Mouse (Mus musculus): Measurements from ENCODE around the gene Cd248. TPM values are rescaled to one million over a fixed set of nuclear protein-coding genes. Genes with fewer than 3 reads are reported as not detected.
A peak's percentile ranks its signal among the peaks of the same experiment; 100 is the strongest.
"Not testable (repeated sequence)": the region's sequence is repeated elsewhere in the genome, so short reads cannot be mapped to it uniquely, and the experiment has no call there.

The Cd248 gene
- polyA plus RNA-seq, 1 experiment = 24.4 TPM

DNA sequence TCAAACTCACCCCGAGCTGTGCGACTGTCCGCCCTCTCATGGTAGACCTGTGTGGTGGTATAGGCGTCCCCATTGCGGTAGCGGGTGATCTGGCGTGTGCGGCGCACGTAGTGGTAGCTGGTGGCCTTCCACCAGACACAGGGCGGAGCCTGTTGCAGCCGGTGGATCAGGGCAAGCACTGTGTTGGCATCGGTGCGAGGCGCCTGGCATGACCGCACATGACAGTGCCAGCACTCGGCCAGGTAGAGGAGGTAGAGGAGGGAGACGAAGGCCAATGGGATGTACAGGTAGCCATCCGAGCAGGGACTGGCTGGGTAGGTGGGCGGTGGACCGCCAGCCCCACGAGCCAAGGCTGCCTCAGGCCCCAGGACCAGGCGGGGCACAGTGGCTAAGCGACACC is 14.7 kb downstream of the Cd248 start:
- H3K4me3 ChIP-seq (ENCODE audit: insufficient read depth, low read depth, low read length) = no peak overlapping the region
- peaks cover 5% of the 10 kb centered on the region; the same call in 1 of the 2 replicates for H3K4me1 ChIP-seq (ENCODE audit: control insufficient read depth, insufficient read depth, insufficient read length, low read length)
- no peak overlapping the region for H3K27ac ChIP-seq (replicated peaks; ENCODE audit: low read depth, low read length)

DNA sequence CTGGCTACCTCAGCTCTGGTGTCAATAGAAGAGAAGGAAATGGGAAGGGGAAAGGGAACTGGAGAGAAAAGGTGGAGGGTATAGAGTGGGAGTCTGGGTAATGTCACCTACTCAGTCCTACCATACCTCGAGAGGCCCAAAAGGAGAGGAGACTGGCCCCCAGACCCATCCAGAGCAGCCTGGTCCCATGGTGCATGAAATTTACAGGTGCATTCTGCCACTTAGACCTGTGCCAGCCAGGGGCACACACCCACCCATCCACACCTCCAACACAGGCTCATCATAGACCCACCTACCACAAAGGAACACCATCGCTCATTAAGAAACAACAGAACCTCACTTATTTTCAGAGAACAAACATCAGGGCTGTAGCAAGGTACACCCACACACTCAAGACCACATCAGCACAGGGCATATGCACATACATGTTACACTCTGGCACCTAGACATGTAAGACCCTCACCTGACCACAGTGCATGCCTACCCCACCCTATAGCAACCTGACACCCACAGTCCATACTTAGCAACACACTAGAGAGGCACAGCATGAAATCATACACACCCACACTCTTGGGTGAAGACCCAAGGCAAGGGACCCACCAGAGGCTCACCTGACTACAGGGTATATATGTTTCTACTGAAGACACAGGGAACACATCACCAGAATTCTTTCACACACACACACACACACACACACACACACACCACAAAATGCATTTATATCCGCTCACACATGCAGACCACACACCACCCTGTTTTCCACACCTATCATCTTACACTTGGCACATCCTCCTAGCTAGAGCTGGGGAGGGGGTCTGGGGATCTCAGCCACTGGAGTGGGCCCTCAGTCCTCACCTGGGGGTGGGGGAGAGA is 16.3 kb downstream of the Cd248 start:
- 0 out of 2 replicates have a peak overlapping the region, but pooled peaks have one; percentile 56 for H3K4me3 ChIP-seq (ENCODE audit: insufficient read depth, low read depth, low read length)
- H3K27ac ChIP-seq (replicated peaks; ENCODE audit: low read depth, low read length) = no peak overlapping the region
- peaks cover 6% of the 10 kb centered on the region; the same call in 1 of the 2 replicates for H3K4me1 ChIP-seq (ENCODE audit: control insufficient read depth, insufficient read depth, insufficient read length, low read length)

DNA sequence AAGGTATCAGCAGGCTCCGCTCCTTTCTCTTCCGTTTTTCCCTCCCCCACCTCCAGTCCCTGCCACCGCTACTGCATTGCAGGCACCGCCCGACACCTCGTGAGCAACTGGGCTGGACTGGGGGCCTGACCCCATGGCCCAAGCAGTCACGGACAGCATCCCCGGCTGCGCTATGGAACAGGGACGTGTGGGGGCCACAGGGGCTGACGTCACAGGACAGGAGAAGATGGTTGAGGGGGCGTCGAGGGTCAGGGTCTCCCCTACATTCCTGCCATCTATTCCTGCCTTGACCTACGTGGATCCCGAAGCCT is 16.9 kb downstream of the Cd248 start:
- Histone ChIP-seq H3K4me1 (ENCODE audit: control insufficient read depth, insufficient read depth, insufficient read length, low read length) (peaks cover 6% of the 10 kb centered on the region; the same call in 1 of the 2 replicates), H3K4me3 (ENCODE audit: insufficient read depth, low read depth, low read length) (peak overlapping the region; percentile 56), H3K27ac (replicated peaks; ENCODE audit: low read depth, low read length) (no peak overlapping the region)

DNA sequence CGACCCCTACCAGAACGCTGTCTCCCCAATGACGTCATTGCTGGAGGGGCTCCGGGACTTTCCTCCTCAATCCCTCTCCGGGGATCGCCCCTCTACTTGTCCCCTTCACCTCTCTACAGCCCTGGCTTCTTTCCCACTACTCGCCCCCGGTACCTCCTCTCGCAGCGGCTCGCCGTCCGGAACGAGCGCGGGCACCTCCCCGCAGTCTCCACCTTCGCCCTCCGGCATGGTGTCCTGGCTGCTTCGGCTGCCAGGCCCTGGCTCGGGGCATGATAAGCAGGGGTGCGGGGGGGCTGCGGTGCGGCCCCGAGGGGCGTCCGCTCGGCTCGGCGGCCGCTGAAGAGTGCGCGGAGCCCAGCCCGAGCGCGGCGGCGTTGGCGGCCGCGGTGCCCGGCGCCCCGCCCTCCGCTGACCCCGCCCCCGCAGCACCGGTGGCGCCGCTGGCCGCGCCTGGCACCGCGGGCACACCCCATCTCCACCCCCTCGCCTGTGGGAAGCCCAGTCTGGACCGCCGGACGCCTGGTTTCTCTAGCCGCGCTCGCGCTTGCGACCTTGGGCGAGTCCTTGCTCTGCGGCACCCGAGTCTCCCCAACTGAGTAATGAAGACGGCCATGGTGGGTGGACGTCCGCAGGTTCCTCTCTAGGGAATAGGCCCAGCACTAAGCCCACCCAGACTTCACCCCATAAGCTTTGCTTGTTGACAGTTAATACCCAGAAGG is 17.4 kb downstream of the Cd248 start, which contains the start of gene Tmem151a:
Gene Tmem151a (minus strand): TSS at position 387 of the 719 bp plus-strand sequence.
- Histone ChIP-seq H3K27ac (replicated peaks; ENCODE audit: low read depth, low read length) (no peak within 1 kb of the TSS), H3K4me3 (ENCODE audit: insufficient read depth, low read depth, low read length) (peak within 1 kb of the TSS; percentile 56), H3K4me1 (ENCODE audit: control insufficient read depth, insufficient read depth, insufficient read length, low read length) (peaks cover 6% of the 10 kb centered on the region; the same call in 1 of the 2 replicates)

DNA sequence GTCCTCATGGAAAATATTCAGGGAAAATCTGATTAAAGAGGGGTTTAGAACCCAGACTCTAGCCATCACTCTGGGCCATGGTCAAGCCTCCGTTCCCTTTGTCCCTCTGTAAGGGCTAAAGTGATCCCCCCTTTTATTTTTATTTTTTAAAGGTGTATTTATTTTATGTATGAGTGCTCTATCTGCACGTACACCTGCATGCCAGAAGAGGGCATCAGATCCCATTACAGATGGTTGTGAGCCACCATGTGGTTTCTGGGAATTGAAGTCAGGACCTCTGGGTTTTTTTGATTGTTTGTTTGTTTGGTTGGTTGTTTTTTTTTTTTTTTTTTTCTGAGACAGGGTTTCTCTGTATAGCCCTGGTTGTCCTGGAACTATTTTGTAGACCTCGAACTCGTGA is 18.7 kb downstream of the Cd248 start:
- H3K4me1 ChIP-seq (ENCODE audit: control insufficient read depth, insufficient read depth, insufficient read length, low read length); H3K4me3 ChIP-seq (ENCODE audit: insufficient read depth, low read depth, low read length); H3K27ac ChIP-seq (replicated peaks; ENCODE audit: low read depth, low read length): not testable (repeated sequence)

DNA sequence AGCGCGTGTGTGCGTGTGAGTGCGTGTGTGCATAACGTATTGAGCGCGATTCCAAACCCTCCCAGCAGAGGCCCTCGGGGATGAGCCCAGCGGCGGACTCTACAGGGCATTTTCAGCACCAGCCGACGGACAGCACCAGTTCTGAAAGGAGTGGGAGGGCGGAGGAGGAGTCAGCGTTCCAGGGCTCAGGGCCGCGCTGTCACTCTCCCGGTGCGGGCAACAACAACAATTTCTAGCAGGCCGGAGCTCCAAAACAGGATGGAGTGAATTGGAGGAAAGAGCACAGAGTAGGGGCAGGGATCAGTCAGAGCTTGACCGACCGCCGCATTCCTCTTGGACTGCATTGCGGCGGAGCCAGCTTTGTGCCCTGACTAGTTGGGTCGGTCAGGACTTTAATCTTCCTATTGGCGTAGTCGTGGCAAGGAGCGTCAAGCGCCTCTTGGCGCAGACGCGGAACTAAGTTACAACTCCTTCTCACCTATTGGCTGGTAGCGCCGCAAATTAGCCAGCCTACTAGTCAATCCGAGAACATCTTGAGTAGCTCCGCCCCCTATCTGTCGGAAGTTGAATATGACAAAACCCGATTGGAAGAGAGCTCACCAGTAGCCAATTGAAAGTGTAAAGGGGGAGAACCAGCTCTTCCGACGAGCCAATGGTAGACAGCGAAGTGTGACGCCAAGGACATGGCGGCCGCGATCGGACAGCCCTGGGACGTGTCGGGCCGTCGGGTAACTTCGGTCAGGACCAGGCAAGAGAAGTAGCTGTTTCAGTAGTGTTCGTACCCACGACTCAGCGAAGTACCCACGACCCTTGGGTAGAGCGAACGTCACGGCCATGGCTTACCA is 20.2 kb downstream of the Cd248 start, which contains the start of gene Yif1a:
Gene Yif1a (plus strand): TSS at position 655 of the 845 bp plus-strand sequence.
- Histone ChIP-seq H3K4me3 (ENCODE audit: insufficient read depth, low read depth, low read length) (peak within 1 kb of the TSS; percentile 73), H3K4me1 (ENCODE audit: control insufficient read depth, insufficient read depth, insufficient read length, low read length) (peaks cover 6% of the 10 kb centered on the region; the same call in 1 of the 2 replicates), H3K27ac (replicated peaks; ENCODE audit: low read depth, low read length) (peak within 1 kb of the TSS; percentile 83)

DNA sequence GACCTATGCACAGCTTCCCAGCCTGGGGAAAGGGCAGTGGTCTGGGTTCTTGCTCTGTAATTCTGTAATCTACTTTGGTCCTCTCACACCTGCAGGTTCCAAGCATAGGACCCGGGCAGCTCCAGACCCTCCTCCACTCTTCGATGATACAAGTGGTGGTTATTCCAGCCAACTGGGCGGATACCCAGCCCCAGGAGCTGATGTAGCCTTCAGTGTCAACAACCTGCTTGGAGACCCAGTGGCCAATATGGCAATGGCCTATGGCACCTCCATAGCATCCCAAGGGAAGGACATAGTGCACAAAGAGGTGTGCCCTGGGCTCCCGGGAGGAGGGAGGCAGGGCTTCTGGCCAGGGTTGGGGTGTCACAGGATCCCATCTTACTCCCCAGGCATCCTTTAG is 21.4 kb downstream of the Cd248 start:
- peaks cover 6% of the 10 kb centered on the region; the same call in 1 of the 2 replicates for H3K4me1 ChIP-seq (ENCODE audit: control insufficient read depth, insufficient read depth, insufficient read length, low read length)
- H3K27ac ChIP-seq (replicated peaks; ENCODE audit: low read depth, low read length) = no peak overlapping the region
- peak overlapping the region; percentile 73; the same call in 1 of the 2 replicates for H3K4me3 ChIP-seq (ENCODE audit: insufficient read depth, low read depth, low read length)

DNA sequence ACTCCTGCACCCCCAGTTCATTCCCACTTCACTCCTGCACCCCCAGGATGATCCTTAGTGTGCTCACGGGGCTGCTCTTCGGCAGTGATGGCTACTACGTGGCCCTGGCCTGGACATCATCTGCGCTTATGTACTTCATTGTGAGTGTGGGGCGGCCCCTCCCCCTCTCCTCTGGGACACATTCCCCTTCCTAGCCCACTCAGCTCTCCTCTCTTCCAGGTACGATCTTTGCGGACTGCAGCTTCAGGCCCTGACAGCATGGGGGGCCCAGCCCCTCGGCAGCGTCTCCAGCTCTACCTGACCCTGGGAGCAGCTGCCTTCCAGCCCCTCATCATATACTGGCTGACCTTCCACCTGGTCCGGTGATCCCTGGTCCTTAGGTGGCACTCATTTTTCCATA is 24.2 kb downstream of the Cd248 start:
- Histone ChIP-seq H3K27ac (replicated peaks; ENCODE audit: low read depth, low read length) (no peak overlapping the region), H3K4me3 (ENCODE audit: insufficient read depth, low read depth, low read length) (no peak overlapping the region), H3K4me1 (ENCODE audit: control insufficient read depth, insufficient read depth, insufficient read length, low read length) (peaks cover 6% of the 10 kb centered on the region; the same call in 1 of the 2 replicates)

DNA sequence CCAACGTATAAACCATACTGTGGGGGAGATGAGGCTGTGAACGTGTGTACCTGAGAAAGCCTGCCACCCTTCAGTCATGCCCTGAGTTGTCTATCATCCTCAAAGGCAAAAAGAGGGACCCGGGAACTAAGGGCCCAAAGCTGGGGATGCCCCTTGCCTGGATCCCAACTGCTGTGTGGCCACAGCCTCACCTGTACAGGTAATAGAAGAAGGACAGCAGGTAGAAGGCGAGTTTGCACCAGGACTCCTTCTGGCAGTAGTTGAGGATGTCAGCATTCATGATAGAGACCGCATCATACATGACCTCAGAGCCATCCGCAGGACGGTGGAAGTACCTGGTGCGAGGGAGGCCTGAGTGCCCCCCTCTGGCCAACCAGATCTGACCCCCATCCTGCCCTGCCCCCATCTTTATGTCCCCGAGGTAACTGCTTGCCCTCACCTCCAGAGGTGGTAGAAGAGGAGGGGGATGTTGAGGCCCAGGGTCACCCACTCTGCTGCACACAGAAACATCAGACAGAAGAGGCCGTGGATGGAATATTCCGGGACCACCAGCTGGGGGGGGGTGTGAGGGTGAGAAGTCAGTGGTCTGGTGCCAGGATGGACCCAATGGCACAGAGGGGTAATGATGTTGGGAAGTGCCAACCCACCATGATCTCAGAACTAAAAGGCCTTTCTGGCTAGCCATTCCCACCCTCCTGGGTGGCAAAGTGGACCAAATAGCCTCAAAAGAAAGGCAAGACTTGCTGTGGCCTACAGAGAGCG is 25.8 kb downstream of the Cd248 start:
- Histone ChIP-seq H3K27ac (replicated peaks; ENCODE audit: low read depth, low read length) (no peak overlapping the region), H3K4me1 (ENCODE audit: control insufficient read depth, insufficient read depth, insufficient read length, low read length) (peaks cover 3% of the 10 kb centered on the region; the same call in 1 of the 2 replicates), H3K4me3 (ENCODE audit: insufficient read depth, low read depth, low read length) (no peak overlapping the region)

DNA sequence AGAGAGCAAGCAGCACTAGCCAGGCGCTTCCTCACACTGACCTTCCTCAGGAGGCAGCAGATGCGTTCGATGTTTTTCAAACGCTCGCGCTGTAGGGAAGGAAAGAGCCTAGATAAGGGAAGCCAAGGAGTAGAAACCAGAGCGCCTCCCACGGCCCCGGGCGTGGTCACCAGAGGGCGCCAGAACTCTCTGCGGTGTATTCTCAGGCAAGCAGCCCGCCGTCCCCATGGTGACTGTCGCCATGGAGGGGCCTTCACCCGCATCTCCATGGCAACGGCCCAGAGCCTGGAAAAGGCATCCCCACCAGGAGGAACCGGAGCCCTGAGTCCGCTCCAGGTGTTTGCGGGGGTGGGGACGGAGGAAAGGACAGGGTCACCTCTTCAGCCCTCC is 26.4 kb downstream of the Cd248 start:
- peaks cover 5% of the 10 kb centered on the region; the same call in 1 of the 2 replicates for H3K4me1 ChIP-seq (ENCODE audit: control insufficient read depth, insufficient read depth, insufficient read length, low read length)
- H3K4me3 ChIP-seq (ENCODE audit: insufficient read depth, low read depth, low read length) = no peak overlapping the region
- no peak overlapping the region for H3K27ac ChIP-seq (replicated peaks; ENCODE audit: low read depth, low read length)

DNA sequence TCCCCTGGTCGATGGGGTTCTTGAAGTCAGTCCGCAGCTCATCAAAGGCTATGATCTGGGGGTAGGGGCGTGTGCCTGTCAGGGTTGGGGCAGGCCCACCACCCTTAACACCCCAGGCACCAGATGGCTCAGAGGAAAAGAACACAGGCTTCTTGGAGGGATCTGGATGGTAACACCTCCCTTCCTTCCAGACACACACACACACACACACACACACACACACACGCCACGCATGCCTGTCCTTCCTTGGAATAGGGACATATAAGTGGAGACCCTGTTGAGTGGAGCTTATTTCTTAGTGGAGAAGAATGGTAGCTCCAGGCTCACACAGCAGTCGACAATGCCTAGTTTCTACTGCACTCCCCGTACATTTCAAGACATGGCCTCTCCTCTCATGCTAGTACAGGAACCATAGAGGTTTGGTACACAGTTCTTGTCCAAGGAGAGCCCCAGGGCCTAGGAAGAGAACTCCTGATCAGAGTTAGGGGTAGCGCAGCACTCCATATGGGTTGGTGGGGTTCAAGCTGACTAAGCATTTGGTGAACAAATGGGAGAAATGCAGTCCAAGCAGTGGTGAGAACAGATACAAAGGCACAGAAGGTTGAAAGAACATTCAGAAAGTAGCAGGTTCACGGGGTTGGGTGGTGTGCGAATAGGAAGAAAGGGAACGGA is 27.0 kb downstream of the Cd248 start:
- no peak overlapping the region for H3K4me3 ChIP-seq (ENCODE audit: insufficient read depth, low read depth, low read length)
- H3K27ac ChIP-seq (replicated peaks; ENCODE audit: low read depth, low read length) = no peak overlapping the region
- peaks cover 5% of the 10 kb centered on the region; the same call in 1 of the 2 replicates for H3K4me1 ChIP-seq (ENCODE audit: control insufficient read depth, insufficient read depth, insufficient read length, low read length)

DNA sequence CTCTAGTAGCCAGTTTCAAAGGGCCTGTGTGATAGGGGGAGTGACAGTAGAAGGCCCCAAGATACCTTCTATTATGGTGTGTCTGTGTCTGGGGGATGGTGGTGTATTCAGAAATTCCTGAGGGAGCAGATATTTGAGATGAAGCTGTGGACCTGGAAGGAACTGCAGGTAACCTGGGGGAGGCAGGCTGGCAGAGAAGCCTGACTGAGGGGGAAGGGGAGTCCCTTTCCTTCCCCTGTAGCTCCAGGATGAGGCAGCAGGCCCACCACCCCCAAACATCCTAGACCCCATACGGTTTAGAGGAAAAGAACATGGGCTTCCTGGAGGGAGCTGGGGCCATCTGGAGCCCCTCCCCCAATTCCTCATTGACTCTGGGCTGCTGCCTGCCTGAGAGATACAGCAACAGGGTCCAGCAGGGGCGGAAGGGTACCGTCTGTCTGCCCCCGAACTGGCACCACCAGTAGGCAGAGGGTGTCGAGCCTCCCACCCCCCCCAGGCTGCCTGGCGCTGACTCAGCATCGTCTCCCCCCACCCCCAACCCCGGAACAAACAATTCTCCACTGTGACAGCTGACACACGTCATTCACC is 28.1 kb downstream of the Cd248 start:
- Histone ChIP-seq H3K4me1 (ENCODE audit: control insufficient read depth, insufficient read depth, insufficient read length, low read length) (peaks cover 5% of the 10 kb centered on the region; the same call in 1 of the 2 replicates), H3K27ac (replicated peaks; ENCODE audit: low read depth, low read length) (no peak overlapping the region)

DNA sequence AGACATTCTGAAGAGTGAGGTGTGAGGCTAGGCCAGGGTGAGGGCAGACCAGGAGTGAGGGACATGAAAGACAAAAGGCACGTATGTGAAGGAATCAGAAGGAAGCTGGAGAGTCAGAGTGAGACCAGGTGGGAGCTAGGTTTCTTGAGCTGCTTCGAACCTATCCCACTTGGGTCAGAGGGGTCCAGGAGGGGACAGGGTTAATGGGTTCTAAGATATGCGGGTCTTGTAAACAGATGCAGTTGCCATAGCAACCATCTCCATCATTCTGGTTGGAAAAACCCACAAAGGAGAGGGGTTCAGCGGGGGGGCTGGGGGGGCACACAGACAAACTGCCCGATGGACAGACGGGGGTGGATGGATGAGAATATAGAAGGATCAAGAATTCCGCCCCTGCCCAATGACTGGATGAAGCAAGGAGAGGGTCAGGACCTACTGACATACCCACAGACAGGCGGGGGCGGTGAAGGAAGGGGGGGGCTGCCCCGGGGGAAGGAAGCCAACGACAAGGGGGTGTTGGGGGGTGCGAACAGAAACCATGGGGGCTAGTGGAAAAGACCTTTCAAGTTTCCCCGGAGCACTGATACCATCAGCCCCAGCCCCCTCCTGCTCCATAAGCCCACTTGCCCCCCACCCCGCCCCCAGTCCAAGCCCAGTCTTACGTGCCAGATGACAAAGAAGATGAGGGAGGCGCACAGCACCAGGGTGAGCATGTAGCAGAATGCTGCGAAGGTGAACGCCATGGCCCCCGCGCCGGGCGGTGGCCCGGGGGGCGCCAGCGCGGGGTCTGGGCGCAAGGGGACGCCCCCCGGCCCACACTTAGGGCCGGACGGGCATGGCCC is 29.9 kb downstream of the Cd248 start:
- Histone ChIP-seq H3K4me1 (ENCODE audit: control insufficient read depth, insufficient read depth, insufficient read length, low read length) (peaks cover 5% of the 10 kb centered on the region; the same call in 1 of the 2 replicates), H3K27ac (replicated peaks; ENCODE audit: low read depth, low read length) (no peak overlapping the region), H3K4me3 (ENCODE audit: insufficient read depth, low read depth, low read length) (no peak overlapping the region)

More for the DNA sequence above, 28.1 kb downstream of the Cd248 start:
- H3K4me3 ChIP-seq (ENCODE audit: insufficient read depth, low read depth, low read length) = no peak overlapping the region
